Mouse (Mus musculus) forelimb bud, embryonic 11.5 days (tissue): Measurements from ENCODE around the gene Rp9.

Experiments used
- DNase-seq: peaks from one replicate; pipeline ENCODE4 v3.0.0-alpha.2; 2012; ENCODE audit warnings: low read depth, low spot score

The Rp9 gene

GRCm38 (mm10) chr9:22366621-22367020 is 102.9 kb downstream of the Rp9 start:
- DNase-seq: no peak

- DNase-seq: no peak
Measured at GRCm38 (mm10) chr9:22366221-22366620, 103.3 kb downstream of the Rp9 start.
